Mouse (Mus musculus) embryonic facial prominence, embryonic 15.5 days (tissue): Measurements from ENCODE around the gene Rchy1. TPM values are rescaled to one million over a fixed set of nuclear protein-coding genes. Genes with fewer than 3 reads are reported as not detected.
"Not testable (repeated sequence)": the region's sequence is repeated elsewhere in the genome, so short reads cannot be mapped to it uniquely, and the experiment has no call there.

Source experiments
- ATAC-seq: fragments of 200-750 bp; cut with Nextera tagmentation; 2 replicates; pipeline ENCODE4 v1.8.0; 2017; ENCODE audit warnings: low read depth, moderate TSS enrichment; ENCODE audit not compliant: insufficient number of reproducible peaks, low FRiP score, low TSS enrichment
- H3K27ac ChIP-seq: fragments of 300-500 bp; sonication (generic); replicated peaks from 2 replicates; pipeline ENCODE4 v1.5.1; 2015; ENCODE audit warnings: mild to moderate bottlenecking, inconsistent platforms
- H3K27me3 ChIP-seq: fragments of 300-500 bp; sonication (generic); 2 replicates; pipeline ENCODE4 v1.6.1; 2015; ENCODE audit warnings: inconsistent platforms
- H3K36me3 ChIP-seq: fragments of 300-500 bp; sonication (generic); 2 replicates; pipeline ENCODE4 v1.6.1; 2015; ENCODE audit warnings: mild to moderate bottlenecking, inconsistent platforms
- H3K4me1 ChIP-seq: fragments of 300-500 bp; sonication (generic); 2 replicates; pipeline ENCODE4 v1.6.1; 2015; ENCODE audit warnings: inconsistent platforms
- H3K4me2 ChIP-seq: fragments of 300-500 bp; sonication (generic); replicated peaks from 2 replicates; pipeline ENCODE4 v1.6.1; 2015; ENCODE audit warnings: mild to moderate bottlenecking, inconsistent platforms
- H3K4me3 ChIP-seq: fragments of 300-500 bp; sonication (generic); replicated peaks from 2 replicates; pipeline ENCODE4 v1.5.1; 2015; ENCODE audit warnings: mild to moderate bottlenecking, inconsistent platforms
- H3K9ac ChIP-seq: fragments of 300-500 bp; sonication (generic); 2 replicates; pipeline ENCODE4 v1.6.1; 2015; ENCODE audit warnings: inconsistent platforms
- H3K9me3 ChIP-seq: fragments of 300-500 bp; sonication (generic); replicated peaks from 2 replicates; pipeline ENCODE4 v1.6.1; 2016; ENCODE audit warnings: inconsistent platforms
- WGBS: fragments of 180-500 bp; shearing (Covaris S2); methylation state at CpG from one replicate; pipeline ENCODE4 v1.1.7; 2015; 5-methylcytosine and 5-hydroxymethylcytosine counted together
- polyA plus RNA-seq: library from polyadenylated mRNA; unstranded; fragments of >200 nt; fragmentation: Nextera tagmentation; extraction: Ambion mirVana; gene quantifications from 2 replicates; pipeline ENCODE4 v1.2.1, GENCODE M21; 2015

The Rchy1 gene
- polyA plus RNA-seq, 1 experiment from 2014 or later = 83.6 TPM

- H3K36me3 ChIP-seq = peaks cover 15% of the 10 kb centered on the region
- H3K4me3 ChIP-seq = no peak overlapping the region
- no peak overlapping the region for H3K9ac ChIP-seq
- H3K4me2 ChIP-seq = peak overlapping the region; percentile 55; the same call in 1 of the 2 replicates
- no peaks in the 10 kb centered on the region for H3K9me3 ChIP-seq
- ATAC-seq = no peak
- WGBS = 72% methylated on average over 1 of the region's 1 CpGs
- no peak overlapping the region; the same call in 1 of the 2 replicates for H3K27ac ChIP-seq
- H3K4me1 ChIP-seq = peaks cover 17% of the 10 kb centered on the region
- H3K27me3 ChIP-seq = no peaks in the 10 kb centered on the region
These were observed 2.9 kb downstream of the Rchy1 start for GRCm38 (mm10) chr5:91959986-91960385.

GRCm38 (mm10) chr5:91959096-91959495 is 3.8 kb downstream of the Rchy1 start:
- H3K36me3 ChIP-seq = peaks cover 18% of the 10 kb centered on the region
- H3K4me1 ChIP-seq = peaks cover 17% of the 10 kb centered on the region
- WGBS = 100% methylated on average over 1 of the region's 1 CpGs
- H3K4me2 ChIP-seq = no peak overlapping the region
- H3K4me3 ChIP-seq = no peak overlapping the region
- H3K9me3 ChIP-seq = no peaks in the 10 kb centered on the region
- ATAC-seq = no peak
- H3K9ac ChIP-seq = no peak overlapping the region
- H3K27me3 ChIP-seq = no peaks in the 10 kb centered on the region
- no peak overlapping the region for H3K27ac ChIP-seq

GRCm38 (mm10) chr5:91956991-91957760 is 5.7 kb downstream of the Rchy1 start:
- no peak overlapping the region for H3K27ac ChIP-seq
- H3K27me3 ChIP-seq = no peaks in the 10 kb centered on the region
- H3K36me3 ChIP-seq = peaks cover 25% of the 10 kb centered on the region
- H3K4me3 ChIP-seq = no peak overlapping the region
- ATAC-seq = no peak
- H3K4me2 ChIP-seq = no peak overlapping the region
- WGBS = 90% methylated on average over 3 of the region's 3 CpGs
- peaks cover 17% of the 10 kb centered on the region for H3K4me1 ChIP-seq
- no peak overlapping the region for H3K9ac ChIP-seq
- H3K9me3 ChIP-seq = no peaks in the 10 kb centered on the region

GRCm38 (mm10) chr5:91951404-91951803 is 11.5 kb downstream of the Rchy1 start:
- ATAC-seq = no peak
- Histone ChIP-seq H3K9ac (no peak overlapping the region), H3K4me3 (no peak overlapping the region)

GRCm38 (mm10) chr5:91949441-91949840 is 13.4 kb downstream of the Rchy1 start:
- Histone ChIP-seq H3K9ac (no peak overlapping the region), H3K36me3 (peaks cover 57% of the 10 kb centered on the region), H3K27ac (no peak overlapping the region), H3K4me2 (no peak overlapping the region), H3K4me3 (no peak overlapping the region), H3K27me3 (no peaks in the 10 kb centered on the region), H3K9me3 (no peaks in the 10 kb centered on the region), H3K4me1 (no peaks in the 10 kb centered on the region)
- ATAC-seq = no peak
- 93% methylated on average over 7 of the region's 7 CpGs for WGBS

More at GRCm38 (mm10) chr5:91951404-91951803, 11.5 kb downstream of the Rchy1 start:
- Histone ChIP-seq H3K9me3 (no peaks in the 10 kb centered on the region), H3K4me1 (no peaks in the 10 kb centered on the region), H3K36me3 (peaks cover 48% of the 10 kb centered on the region), H3K27me3 (no peaks in the 10 kb centered on the region), H3K27ac (no peak overlapping the region), H3K4me2 (no peak overlapping the region)

- no peak for ATAC-seq
- Histone ChIP-seq H3K4me1 (no peaks in the 10 kb centered on the region), H3K4me2 (no peak overlapping the region), H3K9ac (no peak overlapping the region), H3K27ac (no peak overlapping the region), H3K36me3 (peaks cover 52% of the 10 kb centered on the region), H3K4me3 (no peak overlapping the region), H3K27me3 (no peaks in the 10 kb centered on the region), H3K9me3 (no peaks in the 10 kb centered on the region)
- 96% methylated on average over 4 of the region's 4 CpGs for WGBS
These were observed 15.9 kb downstream of the Rchy1 start for GRCm38 (mm10) chr5:91947008-91947407.

- not testable (repeated sequence) for ATAC-seq, H3K27ac ChIP-seq, H3K4me3 ChIP-seq, H3K27me3 ChIP-seq, H3K4me2 ChIP-seq, H3K9me3 ChIP-seq, H3K4me1 ChIP-seq, H3K9ac ChIP-seq
- peaks cover 48% of the 10 kb centered on the region for H3K36me3 ChIP-seq
- 55% methylated on average over 1 of the region's 1 CpGs for WGBS
These were observed 17.3 kb downstream of the Rchy1 start for GRCm38 (mm10) chr5:91945609-91946008.

GRCm38 (mm10) chr5:91913231-91913630 is 49.6 kb downstream of the Rchy1 start:
- no peak overlapping the region for H3K9ac ChIP-seq
- H3K4me1 ChIP-seq = no peaks in the 10 kb centered on the region
- no peak overlapping the region for H3K27ac ChIP-seq
- ATAC-seq = no peak
- no peak overlapping the region for H3K4me2 ChIP-seq
- H3K27me3 ChIP-seq = no peaks in the 10 kb centered on the region
- WGBS = 85% methylated on average over 2 of the region's 2 CpGs
- no peaks in the 10 kb centered on the region for H3K9me3 ChIP-seq
- no peaks in the 10 kb centered on the region for H3K36me3 ChIP-seq
- no peak overlapping the region for H3K4me3 ChIP-seq

GRCm38 (mm10) chr5:91911384-91912106 is 51.3 kb downstream of the Rchy1 start:
- no peak for ATAC-seq
- no peaks in the 10 kb centered on the region for H3K36me3 ChIP-seq
- WGBS = 81% methylated on average over 13 of the region's 13 CpGs

GRCm38 (mm10) chr5:91910616-91911015 is 52.3 kb downstream of the Rchy1 start:
- Histone ChIP-seq H3K4me1 (no peaks in the 10 kb centered on the region), H3K36me3 (no peaks in the 10 kb centered on the region), H3K4me3 (no peak overlapping the region), H3K27me3 (no peaks in the 10 kb centered on the region), H3K27ac (no peak overlapping the region), H3K9me3 (no peaks in the 10 kb centered on the region), H3K4me2 (no peak overlapping the region), H3K9ac (no peak overlapping the region)
- no peak for ATAC-seq
- 71% methylated on average over 4 of the region's 4 CpGs for WGBS

More at GRCm38 (mm10) chr5:91911384-91912106, 51.3 kb downstream of the Rchy1 start:
- H3K4me2 ChIP-seq = no peak overlapping the region
- H3K4me1 ChIP-seq = no peaks in the 10 kb centered on the region
- no peak overlapping the region for H3K4me3 ChIP-seq
- no peak overlapping the region for H3K9ac ChIP-seq
- H3K9me3 ChIP-seq = no peaks in the 10 kb centered on the region
- H3K27me3 ChIP-seq = no peaks in the 10 kb centered on the region
- H3K27ac ChIP-seq = no peak overlapping the region

- Histone ChIP-seq H3K27ac (no peak overlapping the region), H3K9ac (no peak overlapping the region), H3K4me2 (no peak overlapping the region), H3K27me3 (no peaks in the 10 kb centered on the region), H3K4me1 (no peaks in the 10 kb centered on the region), H3K9me3 (no peaks in the 10 kb centered on the region), H3K4me3 (no peak overlapping the region), H3K36me3 (no peaks in the 10 kb centered on the region)
- WGBS = 69% methylated on average over 10 of the region's 10 CpGs
- ATAC-seq = no peak
These were observed 53.8 kb downstream of the Rchy1 start for GRCm38 (mm10) chr5:91909010-91909620.
